In the genomic region with DNA sequence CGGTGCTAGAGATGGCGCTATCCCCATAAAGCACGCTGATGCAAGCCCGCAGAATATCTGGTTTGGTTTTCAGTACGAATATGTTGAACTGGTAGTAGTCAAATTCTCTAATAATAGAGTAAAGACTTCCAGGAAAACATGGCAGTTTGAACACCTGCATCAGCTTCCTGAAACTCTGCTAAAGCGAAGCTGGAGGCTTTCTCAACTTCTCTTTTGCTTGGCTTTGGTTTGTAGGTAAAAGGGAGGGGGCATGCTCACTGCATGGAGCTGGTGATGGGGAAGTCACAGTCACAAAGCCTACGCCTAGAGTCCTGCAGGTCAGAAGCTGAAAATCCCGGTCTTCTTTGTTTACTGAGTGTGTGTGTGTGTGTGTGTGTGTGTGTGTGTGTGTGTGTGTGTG, we compare ENCODE assay signal across 24 mouse cellular contexts. TPM values are rescaled to one million over a fixed set of nuclear protein-coding genes. Genes with fewer than 3 reads are reported as not detected.
DNase-seq lines count a peak whose midpoint lies in the region; ATAC-seq and TF ChIP-seq lines count a peak whose summit lies in the region.
"Had no signal": no experiment of that assay in that cellular context is flagged by ENCODE, and none has a peak within 500 bp of the region (broad histone marks: within the 10 kb centered on the region; RNA-seq: fewer than 3 reads in every experiment).

No protein-coding gene starts in this region.

- in situ Hi-C loops in CH12.LX (cut with MboI; ENCODE audit: low pct_ligation_motif_present, low pct_unique_long_range_greater_than_20kb, low sequenced_read_pairs) = no loop called here

- H3K4me2 ChIP-seq in CH12.LX (ENCODE audit: insufficient read depth, low read depth, poor library complexity, severe bottlenecking) = no peak overlapping the region
- H3K4me2 ChIP-seq: embryonic facial prominence, embryonic 13.5 days; forebrain, embryonic 12.5 days; hindbrain, embryonic 15.5 days had no signal

- dilution Hi-C loops in CH12.LX (cut with MboI; ENCODE audit: extremely low pct_ligation_motif_present, extremely low pct_unique_long_range_greater_than_20kb, low sequenced_read_pairs) = no loop called here

- DNase-seq in thymus, postnatal 0 days (ENCODE audit: low spot score) = peak; percentile 45
- DNase-seq in thymus, adult 18-20 months = no peak
- DNase-seq in CH12.LX (ENCODE audit: extremely low read depth) = peak; percentile 43
- DNase-seq in kidney, postnatal 25 days = no peak
- no peak for DNase-seq in neural tube, embryonic 10.5 days (ENCODE audit: extremely low spot score, low spot score)
- DNase-seq: adrenal gland, postnatal 14 days; cerebellum, adult 11-12 months; cerebellum, adult 9-10 months; cerebellum, postnatal 25 days; forebrain, postnatal 0 days; gastrocnemius, postnatal 25 days; heart, adult 18-20 months; heart, postnatal 10 days had no signal

- TF ChIP-seq POLR2A in CH12.LX (IDR thresholded peaks at IDR 0.05; ENCODE audit: low read depth, low read length) = no peak

- H3K36me3 ChIP-seq in CH12.LX (replicated peaks in 1 of 2; ENCODE audit: control insufficient read depth in 1 of 2, insufficient read depth in 1 of 2, low read length in 1 of 2) = no peaks in the 10 kb centered on the region
- H3K36me3 ChIP-seq: embryonic facial prominence, embryonic 13.5 days; forebrain, embryonic 12.5 days; heart, embryonic 10.5 days; hindbrain, embryonic 10.5 days; hindbrain, embryonic 15.5 days had no signal

- 0 out of 2 replicates have a peak, but pooled peaks have one; percentile 34 for ATAC-seq in common myeloid progenitor, adult 5-6 weeks (replicated peaks; ENCODE audit: low read depth, poor library complexity, severe bottlenecking)
- ATAC-seq in megakaryocyte progenitor cell, adult 5-6 weeks (replicated peaks; ENCODE audit: poor library complexity) = peak; percentile 66
- no peak for ATAC-seq in inflammation-experienced regulatory T-cells, adult 6 months
- ATAC-seq: activated CD4-positive, CD25-positive, alpha-beta regulatory T cell, adult 4 months; CD4-positive, CD25-positive, alpha-beta regulatory T cell, adult 4 months; forebrain, postnatal 0 days; Patski had no signal

- TF ChIP-seq CTCF in CH12.LX (conservative IDR thresholded peaks at IDR 0.05 in 1 of 2, IDR thresholded peaks at IDR 0.05 in 1 of 2; ENCODE audit: low read depth in 2 of 2, low read length in 2 of 2) = peak in 1 of 2 experiments; percentile 39; a peak in 1 of 4 replicates

- H3K9ac ChIP-seq in CH12.LX (ENCODE audit: insufficient read depth, low read depth) = no peak overlapping the region
- H3K9ac ChIP-seq: embryonic facial prominence, embryonic 13.5 days; forebrain, embryonic 12.5 days; forebrain, postnatal 0 days; hindbrain, embryonic 15.5 days had no signal

- no peak overlapping the region for H3K27ac ChIP-seq in CH12.LX (ENCODE audit: insufficient read depth, low read depth)
- H3K27ac ChIP-seq: embryonic facial prominence, embryonic 13.5 days; forebrain, embryonic 12.5 days; heart, embryonic 10.5 days; hindbrain, embryonic 10.5 days; hindbrain, embryonic 15.5 days had no signal

- no peak overlapping the region for H3K4me3 ChIP-seq in CH12.LX (replicated peaks in 1 of 3; ENCODE audit: low read depth in 2 of 3, low read length in 2 of 3, poor library complexity in 1 of 3)
- H3K4me3 ChIP-seq: embryonic facial prominence, embryonic 13.5 days; forebrain, embryonic 12.5 days; heart, embryonic 10.5 days; hindbrain, embryonic 10.5 days; hindbrain, embryonic 15.5 days had no signal

- TF ChIP-seq EP300 in CH12.LX (IDR thresholded peaks at IDR 0.05; ENCODE audit: low read length) = peak; percentile 38; the same call in 1 of the 2 replicates

- peaks cover 7 to 47% of the 10 kb centered on the region in 2 experiments; a peak in 3 of 4 replicates for H3K4me1 ChIP-seq in CH12.LX (ENCODE audit: control insufficient read depth in 1 of 2, insufficient read depth in 2 of 2)
- H3K4me1 ChIP-seq: forebrain, embryonic 12.5 days; hindbrain, embryonic 15.5 days had no signal

- peaks cover 6% of the 10 kb centered on the region for H3K27me3 ChIP-seq in CH12.LX (replicated peaks)
- H3K27me3 ChIP-seq: embryonic facial prominence, embryonic 13.5 days; forebrain, embryonic 12.5 days; hindbrain, embryonic 15.5 days; Patski had no signal

- no peaks in the 10 kb centered on the region for H3K79me2 ChIP-seq in CH12.LX (replicated peaks; ENCODE audit: control insufficient read depth, extremely low read depth, insufficient read depth, poor library complexity, severe bottlenecking)

- TF ChIP-seq RAD21 in CH12.LX (IDR thresholded peaks at IDR 0.05; ENCODE audit: low read depth, low read length) = peak; percentile 13

- H3K9me3 ChIP-seq in CH12.LX (replicated peaks; ENCODE audit: low read length) = peaks cover 11% of the 10 kb centered on the region
- H3K9me3 ChIP-seq: forebrain, embryonic 12.5 days; hindbrain, embryonic 15.5 days had no signal

TF ChIP-seq in CH12.LX, 34 proteins besides CTCF, POLR2A, EP300 and RAD21:
- TF ChIP-seq ELF1 (IDR thresholded peaks at IDR 0.05; ENCODE audit: low read depth, low read length) (no peak), MAFK (IDR thresholded peaks at IDR 0.05; ENCODE audit: insufficient replicate concordance, low read length) (no peak), GABPA (IDR thresholded peaks at IDR 0.05; ENCODE audit: insufficient replicate concordance, low read depth, low read length) (no peak), IRF4 (IDR thresholded peaks at IDR 0.05; ENCODE audit: low read depth, low read length) (peak; percentile 26; the same call in 1 of the 2 replicates), MEF2A (IDR thresholded peaks at IDR 0.05; ENCODE audit: borderline replicate concordance, low read depth, low read length) (peak; percentile 39; the same call in 1 of the 2 replicates), JUN (IDR thresholded peaks at IDR 0.05; ENCODE audit: insufficient read depth, low read depth, low read length) (no peak), ETS1 (conservative IDR thresholded peaks at IDR 0.05; ENCODE audit: low read depth, low read length) (peak; percentile 22; the same call in 1 of the 2 replicates), USF2 (conservative IDR thresholded peaks at IDR 0.05; ENCODE audit: low read depth, low read length) (no peak), CHD2 (IDR thresholded peaks at IDR 0.05; ENCODE audit: low read length) (no peak), TCF12 (IDR thresholded peaks at IDR 0.05; ENCODE audit: low read depth, low read length) (peak; percentile 42; the same call in 1 of the 2 replicates), MYC (IDR thresholded peaks at IDR 0.05; ENCODE audit: low read depth, low read length) (no peak), JUND (conservative IDR thresholded peaks at IDR 0.05; ENCODE audit: low read depth, low read length) (no peak), ZNF384 (IDR thresholded peaks at IDR 0.05; ENCODE audit: low read depth, low read length) (no peak)

RNA-seq across cellular contexts. Expression of a gene that starts 13.6 kb away (rescaled TPM):
- polyA plus RNA-seq in thymus, postnatal 0 days (2015; fragmentation: Nextera tagmentation; extraction: Ambion mirVana) = 1.1 and 1.3 TPM in 2 replicates
- total RNA-seq in CH12.LX (2012; rRNA removed) = 21.5 and 50.0 TPM in 2 replicates
- total RNA-seq in CH12.LX (2014; rRNA removed) = 15.5 and 17.2 TPM in 2 replicates
- 15.3 and 16.5 TPM in 2 replicates for polyA plus RNA-seq in CH12.LX (2012; ENCODE audit: insufficient read length, low read depth)
- total RNA-seq in common myeloid progenitor, adult 5-6 weeks (2017) = 13.2 and 17.9 TPM in 2 replicates
- 32.8 and 38.3 TPM in 2 replicates for total RNA-seq in megakaryocyte progenitor cell, adult 5-6 weeks (2015)
- total RNA-seq in megakaryocyte progenitor cell, adult 5-6 weeks (2017) = 47.8 and 54.2 TPM in 2 replicates
- not detected for polyA plus RNA-seq in inflammation-experienced regulatory T-cells, adult 6 months (2017; shearing (Covaris generic))
- polyA plus RNA-seq: activated CD4-positive, CD25-positive, alpha-beta regulatory T cell, adult 4 months; CD4-positive, CD25-positive, alpha-beta regulatory T cell, adult 4 months had no signal

Comparison
In these comparisons a context has a peak if more than half of its experiments do, and no peak if none do; other contexts are left out.
1. DNase-seq: peak in thymus, postnatal 0 days (single experiment) and CH12.LX (single experiment); none in thymus, adult 18-20 months (0 of 2), kidney, postnatal 25 days (0 of 2) and neural tube, embryonic 10.5 days (single experiment).